Mouse (Mus musculus): ENCODE measurements around the gene Fam149b.
"Not testable (repeated sequence)": the region's sequence is repeated elsewhere in the genome, so short reads cannot be mapped to it uniquely, and the experiment has no call there.

The Fam149b gene

GRCm38 (mm10) chr14:20347991-20348541 lies at the start of gene Fam149b, which contains the start of gene Ecd:
Fam149b (plus strand) TSS chr14:20348162.
Ecd (minus strand) TSS chr14:20348121.
- DNase-seq: peak; percentile 93

- not testable (repeated sequence) for DNase-seq
Measured at GRCm38 (mm10) chr14:20305085-20305484, 42.9 kb upstream of the Fam149b start.

GRCm38 (mm10) chr14:20315137-20315536 lies 32.8 kb upstream of the Fam149b start:
- no peak for DNase-seq

- peak; percentile 53 for DNase-seq
Measured at GRCm38 (mm10) chr14:20319420-20319819, 28.5 kb upstream of the Fam149b start.

GRCm38 (mm10) chr14:20324196-20324595 lies 23.8 kb upstream of the Fam149b start:
- no peak for DNase-seq

- peak; percentile 16 for DNase-seq
Measured at GRCm38 (mm10) chr14:20328474-20328873, 19.5 kb upstream of the Fam149b start.

GRCm38 (mm10) chr14:20331316-20331715 lies 16.6 kb upstream of the Fam149b start:
- DNase-seq: no peak

GRCm38 (mm10) chr14:20339415-20339814 lies 8.5 kb upstream of the Fam149b start:
- no peak for DNase-seq

- DNase-seq: peak; percentile 44
Measured at GRCm38 (mm10) chr14:20340149-20340548, 7.8 kb upstream of the Fam149b start.

- no peak for DNase-seq
Measured at GRCm38 (mm10) chr14:20340866-20341265, 7.1 kb upstream of the Fam149b start.

- no peak for DNase-seq
Measured at GRCm38 (mm10) chr14:20345885-20346284, 2.1 kb upstream of the Fam149b start.

- DNase-seq: no peak
Measured at GRCm38 (mm10) chr14:20347441-20347990, 446 bp upstream of the Fam149b start.

- DNase-seq: no peak
Measured at GRCm38 (mm10) chr14:20363230-20363629, 15.3 kb downstream of the Fam149b start.

GRCm38 (mm10) chr14:20368271-20368670 lies 20.3 kb downstream of the Fam149b start:
- DNase-seq: no peak

GRCm38 (mm10) chr14:20370798-20371197 lies 22.8 kb downstream of the Fam149b start:
- DNase-seq: no peak

GRCm38 (mm10) chr14:20371854-20372253 lies 23.9 kb downstream of the Fam149b start:
- DNase-seq: no peak

- no peak for DNase-seq
Measured at GRCm38 (mm10) chr14:20377112-20377521, 29.2 kb downstream of the Fam149b start.

GRCm38 (mm10) chr14:20378313-20379061 lies 30.5 kb downstream of the Fam149b start:
- peak; percentile 69 for DNase-seq

GRCm38 (mm10) chr14:20379087-20379640 lies 31.2 kb downstream of the Fam149b start:
- no peak for DNase-seq

GRCm38 (mm10) chr14:20379753-20380430 lies 31.9 kb downstream of the Fam149b start:
- no peak for DNase-seq

- peak; percentile 95 for DNase-seq
Measured at GRCm38 (mm10) chr14:20388441-20389129, 40.6 kb downstream of the Fam149b start, which contains the start of gene Dnajc9. Dnajc9 (minus strand) TSS chr14:20388910.

- DNase-seq: no peak
Measured at GRCm38 (mm10) chr14:20389446-20390079, 41.6 kb downstream of the Fam149b start.
